Mouse (Mus musculus): ENCODE data around the gene Rnft1. TPM values are rescaled to one million over a fixed set of nuclear protein-coding genes. Genes with fewer than 3 reads are reported as not detected.
"Not testable (repeated sequence)": the region's sequence is repeated elsewhere in the genome, so short reads cannot be mapped to it uniquely, and the experiment has no call there.

Gene Rnft1
- polyA plus RNA-seq, 1 experiment = 26.4 TPM

DNA sequence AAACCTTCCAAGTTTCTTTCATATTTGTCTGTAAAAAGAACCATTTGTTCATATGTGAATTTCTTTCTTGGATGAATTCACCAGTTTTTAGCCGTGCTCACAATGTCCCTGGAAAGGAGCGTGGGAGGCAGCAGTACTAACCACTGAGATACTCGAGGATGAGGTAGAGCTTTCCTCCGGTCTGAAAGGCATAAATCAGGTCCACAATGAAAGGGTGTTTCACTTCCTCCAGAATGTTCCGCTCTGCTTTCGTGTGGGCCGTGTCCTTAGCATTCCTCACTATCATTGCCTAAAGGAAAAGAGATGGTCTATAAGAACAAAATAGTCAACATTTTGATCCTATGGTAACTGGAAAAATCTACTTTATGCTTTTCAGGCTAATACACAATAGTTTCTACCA, 35.3 kb downstream of the Rnft1 start:
- DNase-seq (ENCODE audit: low spot score) = no peak

DNA sequence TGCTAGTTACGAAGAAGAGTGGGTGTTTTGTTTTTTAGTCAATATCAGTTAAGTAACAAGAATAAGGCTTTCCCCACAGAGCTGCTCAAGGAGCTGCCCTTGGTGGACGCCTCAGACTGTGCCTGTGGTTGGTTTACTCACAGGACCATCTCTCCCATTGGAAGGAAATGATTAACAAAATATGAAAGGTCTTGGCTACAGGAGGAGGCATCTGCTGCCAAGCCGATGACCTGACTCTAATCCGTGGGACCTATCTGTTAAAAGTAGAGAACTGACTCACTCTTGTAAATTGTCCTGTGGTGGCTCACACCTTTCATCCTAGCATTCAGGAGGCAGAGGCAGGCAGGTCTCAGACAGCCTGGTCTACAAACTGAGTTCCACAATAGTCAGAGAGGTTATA, 43.1 kb downstream of the Rnft1 start:
- DNase-seq (ENCODE audit: low spot score) = no peak

DNA sequence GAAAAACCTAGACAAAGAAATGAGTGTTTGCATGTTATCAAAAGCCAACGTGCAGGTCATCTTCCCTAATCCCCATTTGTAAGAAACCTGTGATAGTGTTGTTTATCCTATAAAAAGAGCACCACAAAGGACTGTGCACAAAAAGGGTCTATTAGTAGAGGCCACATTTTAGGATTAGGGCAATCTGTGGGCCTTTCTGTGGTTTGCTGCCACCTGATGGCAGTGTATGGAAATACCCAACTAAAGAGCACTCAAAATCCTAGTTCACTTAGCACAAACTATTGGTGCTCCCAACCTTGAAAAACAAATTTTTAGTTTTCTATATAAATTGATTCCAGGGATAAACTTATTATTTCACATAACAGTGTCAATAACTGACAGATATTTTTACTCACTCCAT, 48.4 kb downstream of the Rnft1 start:
- no peak for DNase-seq (ENCODE audit: low spot score)

DNA sequence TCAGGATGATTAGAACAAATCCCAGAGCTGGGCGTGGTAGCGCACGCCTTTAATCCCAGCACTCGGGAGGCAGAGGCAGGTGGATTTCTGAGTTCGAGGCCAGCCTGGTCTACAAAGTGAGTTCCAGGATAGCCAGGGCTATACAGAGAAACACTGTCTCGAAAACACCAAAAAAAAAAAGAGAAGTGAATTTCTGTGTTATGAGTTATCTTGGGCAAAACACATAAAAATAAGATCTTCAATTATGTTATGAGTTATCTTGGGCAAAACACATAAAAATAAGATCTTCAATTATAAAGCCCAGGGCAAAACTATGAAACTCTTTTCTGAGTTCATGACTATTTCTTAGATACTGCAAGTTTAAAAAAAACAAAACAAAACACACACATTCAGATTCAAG, 48.8 kb downstream of the Rnft1 start:
- not testable (repeated sequence) for DNase-seq (ENCODE audit: low spot score)

DNA sequence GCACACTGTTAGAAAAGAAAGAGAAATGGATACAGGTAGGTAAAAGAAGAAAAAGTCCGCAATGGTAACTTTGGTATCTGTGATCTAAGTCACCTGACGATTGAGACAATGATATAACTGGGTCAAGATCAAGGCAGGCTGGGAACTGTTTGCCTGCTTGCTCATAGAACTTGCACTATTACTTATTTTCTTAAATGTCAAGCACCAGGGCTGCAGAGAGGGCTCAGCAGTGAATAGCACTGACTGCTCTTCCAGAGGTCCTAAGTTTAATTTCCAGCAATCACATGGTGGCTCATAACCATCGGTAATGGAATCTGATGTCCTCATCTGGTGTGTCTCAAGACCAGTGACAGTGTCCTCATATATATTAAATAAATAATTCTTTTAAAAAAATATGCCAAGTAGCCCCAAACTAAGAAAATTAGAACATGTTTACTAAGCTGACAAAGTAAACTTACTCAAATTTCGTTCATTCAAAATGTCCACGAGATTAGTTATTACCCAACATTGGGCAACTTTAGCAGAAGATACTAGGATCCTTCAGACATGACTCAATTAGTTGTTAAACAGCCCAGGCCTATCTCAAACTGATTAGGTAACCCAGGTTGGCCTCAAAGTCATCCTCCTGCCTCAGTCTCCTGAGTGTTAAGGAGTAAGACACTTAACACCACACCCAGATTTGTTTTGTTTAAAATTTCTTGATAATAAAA, 49.9 kb downstream of the Rnft1 start:
- no peak for DNase-seq (ENCODE audit: low spot score)

DNA sequence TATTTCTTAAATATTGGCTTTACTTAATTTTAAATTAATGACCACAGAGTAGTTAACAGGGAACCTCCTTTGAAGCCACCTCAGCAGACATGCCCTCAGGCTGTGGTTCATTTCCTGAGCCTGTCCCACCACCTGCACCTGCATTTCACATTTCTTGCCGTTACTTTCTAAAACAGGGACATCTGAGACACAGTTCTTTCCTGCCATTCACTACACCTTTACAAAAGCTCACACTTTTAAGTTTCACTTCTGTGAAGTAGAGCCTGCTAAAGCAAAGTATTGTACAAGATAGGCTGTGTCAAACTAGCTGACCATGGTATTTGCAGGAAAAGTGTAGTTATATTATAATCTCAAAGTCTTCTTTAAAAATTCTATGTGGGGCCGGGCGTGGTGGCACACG, 54.3 kb downstream of the Rnft1 start:
- no peak for DNase-seq (ENCODE audit: low spot score)

DNA sequence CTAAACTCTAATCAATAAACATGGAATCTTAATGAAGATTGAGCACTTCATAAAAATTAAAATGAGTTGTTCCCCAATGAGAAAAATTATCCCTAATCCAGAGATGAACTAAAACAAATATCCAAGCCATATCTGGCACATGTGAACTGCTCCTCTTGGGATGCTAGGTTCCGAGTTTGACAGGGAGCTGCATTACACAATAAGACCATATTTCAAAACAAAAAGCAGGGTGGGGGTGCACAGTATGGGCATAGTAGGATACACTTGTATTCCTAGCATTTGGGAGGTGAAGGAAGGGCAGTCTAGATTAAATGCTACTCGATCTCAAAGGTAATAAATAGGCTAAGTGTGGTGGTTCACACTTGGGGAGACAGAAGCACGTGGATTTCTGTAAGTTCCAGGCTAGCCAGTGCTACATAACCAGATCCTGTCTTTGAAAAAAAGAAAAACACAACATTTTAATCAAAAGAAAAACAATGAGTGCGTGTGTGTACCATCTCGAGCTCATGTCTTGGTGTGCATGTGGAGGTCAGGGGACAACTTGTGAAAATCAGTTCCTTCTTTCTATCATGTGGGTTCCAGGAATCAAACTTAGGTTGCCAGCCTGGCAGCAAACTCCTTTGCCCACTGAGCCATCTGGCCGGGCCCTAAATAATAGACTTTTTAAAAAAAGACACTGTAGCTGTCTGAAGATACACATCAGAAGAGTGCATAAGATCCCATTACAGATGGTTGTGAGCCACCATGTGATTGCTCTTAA, 55.4 kb downstream of the Rnft1 start:
- DNase-seq (ENCODE audit: low spot score) = no peak

DNA sequence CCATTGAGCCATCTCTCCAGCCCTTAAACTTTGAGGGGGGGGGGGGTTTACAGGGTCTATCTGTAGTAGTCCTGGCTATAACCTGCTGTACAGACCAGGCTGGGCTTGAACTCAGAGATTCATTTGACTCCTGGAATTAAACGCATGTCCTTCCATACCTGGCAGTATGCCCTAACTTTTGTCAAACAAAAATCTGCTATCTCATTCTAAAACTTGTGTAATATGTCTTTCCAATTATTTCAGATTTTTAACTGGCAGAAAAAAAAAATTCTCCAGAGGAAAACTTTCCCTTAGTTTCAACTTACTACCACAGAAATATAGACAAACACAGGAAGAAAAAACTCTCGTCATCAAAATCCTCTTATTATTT, 56.0 kb downstream of the Rnft1 start:
- no peak for DNase-seq (ENCODE audit: low spot score)

DNA sequence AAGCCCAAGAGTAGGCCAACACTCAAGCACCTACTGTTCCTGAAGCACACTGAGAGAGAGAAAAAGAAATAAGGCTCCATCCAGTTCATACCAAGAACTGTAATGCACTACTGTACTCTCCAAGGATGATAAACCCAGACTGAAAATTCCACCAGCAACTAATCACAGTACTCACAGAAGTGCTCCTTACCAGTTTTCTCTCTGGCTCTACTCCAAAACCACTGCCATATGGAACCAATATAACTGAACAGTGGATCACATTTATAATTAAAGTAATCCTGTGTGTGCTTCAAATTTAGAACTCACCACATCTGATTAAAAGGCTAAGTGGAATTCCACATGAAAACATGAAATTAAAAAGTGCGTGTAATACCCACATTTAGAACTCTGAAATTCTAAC, 58.4 kb downstream of the Rnft1 start:
- DNase-seq (ENCODE audit: low spot score) = no peak

DNA sequence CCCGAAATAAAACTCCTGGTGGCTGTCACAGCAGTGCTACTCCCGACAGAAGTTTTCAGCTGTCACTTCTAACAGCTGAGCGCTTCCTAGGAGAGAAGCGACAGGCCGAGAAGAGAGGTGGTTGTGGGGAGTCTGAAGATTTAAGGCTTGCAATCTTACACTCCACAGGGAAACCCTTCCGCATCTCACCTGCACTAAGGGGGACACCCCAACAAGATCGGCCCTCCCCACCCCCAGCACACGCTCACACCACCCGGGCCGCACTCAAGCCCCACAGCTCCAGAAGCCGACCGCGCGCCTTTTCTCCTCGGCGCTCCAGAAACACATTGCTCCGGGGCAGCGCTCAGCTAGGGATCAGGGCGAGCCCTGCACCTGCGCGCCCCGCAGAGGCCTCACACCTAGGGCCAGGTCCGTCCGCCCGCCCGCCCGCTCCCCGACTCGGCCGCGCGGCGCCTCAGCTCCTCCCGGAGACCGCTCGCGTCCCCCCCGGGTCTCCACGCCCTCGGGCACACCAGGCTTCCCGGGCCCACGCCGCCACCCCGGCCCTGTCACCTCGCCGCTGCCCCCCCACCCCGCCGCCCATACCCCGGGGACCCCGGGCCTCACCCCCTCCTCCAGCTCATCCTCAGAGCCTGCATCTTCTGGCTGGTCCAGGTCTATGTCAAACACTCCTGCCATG, 59.6 kb downstream of the Rnft1 start:
- DNase-seq (ENCODE audit: low spot score) = no peak

DNA sequence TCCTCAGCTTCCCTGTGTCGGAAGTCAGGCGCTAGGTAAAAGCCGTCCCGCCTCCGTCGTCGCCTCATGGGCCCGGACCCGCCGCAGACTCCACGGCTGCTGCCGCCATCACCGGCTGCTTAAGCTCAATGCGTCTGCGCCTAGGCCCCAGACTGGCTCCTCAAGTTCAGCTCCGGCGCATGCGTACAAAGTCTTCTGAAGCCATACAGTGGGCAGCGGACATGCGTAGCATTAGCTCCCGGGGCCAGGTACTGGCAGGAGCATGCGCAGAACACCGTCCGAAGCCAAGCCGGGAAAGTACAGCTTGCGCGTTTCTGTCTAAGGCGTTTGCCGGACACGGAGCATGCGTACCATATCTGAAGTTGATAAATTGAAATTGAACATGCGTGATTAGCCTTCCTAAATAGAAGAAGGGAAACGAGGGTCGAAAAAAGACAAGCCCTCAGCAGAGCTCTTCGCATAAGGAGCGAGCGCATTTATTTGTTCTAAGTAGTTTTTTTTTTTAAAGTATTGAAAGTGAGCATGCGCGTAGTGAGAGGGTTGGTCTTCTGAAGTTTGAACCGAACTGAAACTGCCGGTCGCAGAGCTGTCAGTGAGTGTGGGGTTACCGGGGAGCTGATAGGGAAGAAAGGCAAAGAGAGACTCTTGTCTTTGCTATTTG, 60.3 kb downstream of the Rnft1 start, which contains the start of the genes Rps6kb1 and Tubd1:
TSS of gene Rps6kb1 (minus strand) at position 167 of the 661 bp plus-strand sequence.
TSS of gene Tubd1 (plus strand) at position 353 of the 661 bp plus-strand sequence.
- DNase-seq (ENCODE audit: low spot score) = peak; percentile 85

DNA sequence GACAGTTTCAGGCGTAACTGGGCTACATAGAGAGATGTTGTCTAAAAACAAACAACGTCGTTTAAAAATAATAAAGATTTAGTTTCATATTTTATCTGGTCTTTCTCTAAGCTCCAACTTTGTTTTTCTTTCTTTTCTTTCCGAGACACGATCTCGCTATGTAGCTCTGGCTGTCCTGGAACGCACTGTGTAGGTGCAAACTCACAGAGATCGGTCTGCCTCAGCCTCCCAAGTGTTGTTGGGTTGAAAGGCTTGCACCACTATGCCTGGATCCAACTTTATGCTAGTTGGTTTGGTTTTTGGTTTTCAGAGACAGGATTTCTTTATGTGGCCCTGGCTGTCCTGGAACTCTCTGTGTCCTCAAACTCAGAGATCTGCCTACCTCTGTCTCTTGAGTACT, 61.1 kb downstream of the Rnft1 start:
- no peak for DNase-seq (ENCODE audit: low spot score)

DNA sequence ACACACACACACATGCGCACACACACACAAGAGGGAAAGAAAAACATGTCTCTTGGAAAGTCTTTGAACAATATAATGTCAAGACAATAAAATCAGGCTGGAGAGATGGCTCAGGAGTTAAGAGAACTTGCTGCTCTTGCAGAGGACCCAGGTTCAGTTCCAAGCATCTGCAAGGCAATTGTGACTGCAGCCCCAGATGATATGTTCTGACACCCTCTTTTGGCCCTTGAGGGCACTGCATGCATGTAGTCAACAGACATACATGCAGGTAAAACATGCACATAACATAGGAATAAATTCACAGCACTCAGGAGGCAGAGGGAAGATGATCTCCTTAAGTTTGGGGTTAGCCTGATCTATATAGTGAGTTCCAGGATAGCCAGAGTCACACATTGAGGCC, 63.0 kb downstream of the Rnft1 start:
- DNase-seq (ENCODE audit: low spot score) = no peak

Other genes starting within 250 kb of the Rnft1 start
- 12.1 and 13.9 TPM in 2 replicates for gene Ints2, start 227.1 kb upstream of the Rnft1 start, polyA plus RNA-seq (2012; rRNA removed)
- 12.9 and 15.4 TPM in 2 replicates for gene Med13, start 127.1 kb upstream of the Rnft1 start, polyA plus RNA-seq (2012; rRNA removed)
- 17.4 and 17.9 TPM in 2 replicates for gene Rps6kb1, start 60.1 kb downstream of the Rnft1 start, polyA plus RNA-seq (2012; rRNA removed)
- gene Tubd1, start 60.3 kb downstream of the Rnft1 start, polyA plus RNA-seq (2012; rRNA removed) = 6.5 and 7.9 TPM in 2 replicates
- 232 and 365 TPM in 2 replicates for gene Vmp1, start 199.2 kb downstream of the Rnft1 start, polyA plus RNA-seq (2012; rRNA removed)
- 11.9 and 12.8 TPM in 2 replicates for gene Ptrh2, start 199.3 kb downstream of the Rnft1 start, polyA plus RNA-seq (2012; rRNA removed)